Mouse (Mus musculus): ENCODE measurements at regions not wholly inside any gene's neighbourhood (a gene's known extent, or its start where the extent isn't known, plus 50 kb on each side); places are given as distances from the start of the nearest gene placed in this dataset.

- 79% methylated on average over 4 of the region's 4 CpGs for WGBS
- H3K9me3 ChIP-seq (replicated peaks; ENCODE audit: control insufficient read depth, low read length, poor library complexity, severe bottlenecking), result no peaks in the 10 kb centered on the region
- ATAC-seq, result no peak
- H3K9ac ChIP-seq (ENCODE audit: low read depth, low read length), result no peak overlapping the region
- no peak overlapping the region for H3K4me3 ChIP-seq (ENCODE audit: low read depth, low read length)
- no peak overlapping the region for H3K4me2 ChIP-seq (ENCODE audit: low read length)
- no peaks in the 10 kb centered on the region for H3K27me3 ChIP-seq (ENCODE audit: control insufficient read depth, insufficient read depth, low read depth, low read length)
- H3K4me1 ChIP-seq (ENCODE audit: control insufficient read depth, insufficient read depth, low read length), result no peaks in the 10 kb centered on the region
- no peaks in the 10 kb centered on the region for H3K36me3 ChIP-seq (ENCODE audit: control insufficient read depth, insufficient read depth, low read length)
- H3K27ac ChIP-seq (ENCODE audit: low read length), result no peak overlapping the region
These were observed 774.8 kb downstream of the Ryr2 start for GRCm38 (mm10) chr13:11331991-11332390.

- Histone ChIP-seq H3K27ac (ENCODE audit: low read length) (no peak overlapping the region), H3K4me2 (ENCODE audit: low read length) (no peak overlapping the region), H3K9me3 (replicated peaks; ENCODE audit: control insufficient read depth, low read length, poor library complexity, severe bottlenecking) (0 out of 2 replicates have a peak, but pooled peaks cover 3% of the 10 kb centered on the region), H3K4me1 (ENCODE audit: control insufficient read depth, insufficient read depth, low read length) (no peaks in the 10 kb centered on the region), H3K9ac (ENCODE audit: low read depth, low read length) (no peak overlapping the region), H3K27me3 (ENCODE audit: control insufficient read depth, insufficient read depth, low read depth, low read length) (no peaks in the 10 kb centered on the region), H3K36me3 (ENCODE audit: control insufficient read depth, insufficient read depth, low read length) (no peaks in the 10 kb centered on the region), H3K4me3 (ENCODE audit: low read depth, low read length) (no peak overlapping the region)
- peak; percentile 62; the same call in 1 of the 2 replicates for ATAC-seq
- WGBS, result 59% methylated on average over 2 of the region's 2 CpGs
These were observed 798.0 kb downstream of the Ryr2 start for GRCm38 (mm10) chr13:11308716-11309115.

- Histone ChIP-seq H3K27me3 (ENCODE audit: control insufficient read depth, insufficient read depth, low read depth, low read length) (no peaks in the 10 kb centered on the region), H3K9me3 (replicated peaks; ENCODE audit: control insufficient read depth, low read length, poor library complexity, severe bottlenecking) (no peaks in the 10 kb centered on the region)
- WGBS, result 88% methylated on average over 2 of the region's 2 CpGs
These were observed 811.3 kb downstream of the Ryr2 start for GRCm38 (mm10) chr13:11295493-11295892.

GRCm38 (mm10) chr13:11294689-11295088 is 812.1 kb downstream of the Ryr2 start:
- Histone ChIP-seq H3K27ac (ENCODE audit: low read length) (no peak overlapping the region), H3K4me2 (ENCODE audit: low read length) (no peak overlapping the region), H3K4me1 (ENCODE audit: control insufficient read depth, insufficient read depth, low read length) (no peaks in the 10 kb centered on the region), H3K9me3 (replicated peaks; ENCODE audit: control insufficient read depth, low read length, poor library complexity, severe bottlenecking) (no peaks in the 10 kb centered on the region), H3K9ac (ENCODE audit: low read depth, low read length) (no peak overlapping the region), H3K36me3 (ENCODE audit: control insufficient read depth, insufficient read depth, low read length) (no peaks in the 10 kb centered on the region), H3K4me3 (ENCODE audit: low read depth, low read length) (no peak overlapping the region), H3K27me3 (ENCODE audit: control insufficient read depth, insufficient read depth, low read depth, low read length) (no peaks in the 10 kb centered on the region)
- 73% methylated on average over 1 of the region's 1 CpGs for WGBS
- ATAC-seq, result no peak

More at GRCm38 (mm10) chr13:11295493-11295892, 811.3 kb downstream of the Ryr2 start:
- H3K4me1 ChIP-seq (ENCODE audit: control insufficient read depth, insufficient read depth, low read length), result no peaks in the 10 kb centered on the region
- ATAC-seq, result no peak
- H3K4me2 ChIP-seq (ENCODE audit: low read length), result no peak overlapping the region
- H3K36me3 ChIP-seq (ENCODE audit: control insufficient read depth, insufficient read depth, low read length), result no peaks in the 10 kb centered on the region
- no peak overlapping the region for H3K27ac ChIP-seq (ENCODE audit: low read length)
- H3K9ac ChIP-seq (ENCODE audit: low read depth, low read length), result no peak overlapping the region
- H3K4me3 ChIP-seq (ENCODE audit: low read depth, low read length), result no peak overlapping the region

- Histone ChIP-seq H3K27me3 (ENCODE audit: control insufficient read depth, insufficient read depth, low read depth, low read length) (no peaks in the 10 kb centered on the region), H3K4me2 (ENCODE audit: low read length) (no peak overlapping the region), H3K9me3 (replicated peaks; ENCODE audit: control insufficient read depth, low read length, poor library complexity, severe bottlenecking) (no peaks in the 10 kb centered on the region), H3K36me3 (ENCODE audit: control insufficient read depth, insufficient read depth, low read length) (no peaks in the 10 kb centered on the region), H3K9ac (ENCODE audit: low read depth, low read length) (no peak overlapping the region), H3K4me3 (ENCODE audit: low read depth, low read length) (no peak overlapping the region), H3K27ac (ENCODE audit: low read length) (no peak overlapping the region), H3K4me1 (ENCODE audit: control insufficient read depth, insufficient read depth, low read length) (no peaks in the 10 kb centered on the region)
- no peak for ATAC-seq
These were observed 813.0 kb downstream of the Ryr2 start for GRCm38 (mm10) chr13:11293750-11294149.

GRCm38 (mm10) chr13:11273896-11274295 is 832.8 kb downstream of the Ryr2 start:
- Histone ChIP-seq H3K27ac (ENCODE audit: low read length) (no peak overlapping the region), H3K9me3 (replicated peaks; ENCODE audit: control insufficient read depth, low read length, poor library complexity, severe bottlenecking) (no peaks in the 10 kb centered on the region), H3K4me2 (ENCODE audit: low read length) (no peak overlapping the region), H3K4me3 (ENCODE audit: low read depth, low read length) (no peak overlapping the region), H3K27me3 (ENCODE audit: control insufficient read depth, insufficient read depth, low read depth, low read length) (no peaks in the 10 kb centered on the region), H3K9ac (ENCODE audit: low read depth, low read length) (no peak overlapping the region), H3K36me3 (ENCODE audit: control insufficient read depth, insufficient read depth, low read length) (no peaks in the 10 kb centered on the region), H3K4me1 (ENCODE audit: control insufficient read depth, insufficient read depth, low read length) (no peaks in the 10 kb centered on the region)
- ATAC-seq, result no peak
- 13% methylated on average over 1 of the region's 1 CpGs for WGBS

GRCm38 (mm10) chr13:11268673-11269340 is 837.9 kb downstream of the Ryr2 start:
- no peaks in the 10 kb centered on the region for H3K36me3 ChIP-seq (ENCODE audit: control insufficient read depth, insufficient read depth, low read length)
- WGBS, result 80% methylated on average over 5 of the region's 5 CpGs
- no peak overlapping the region for H3K4me2 ChIP-seq (ENCODE audit: low read length)
- H3K9ac ChIP-seq (ENCODE audit: low read depth, low read length), result no peak overlapping the region
- no peaks in the 10 kb centered on the region for H3K4me1 ChIP-seq (ENCODE audit: control insufficient read depth, insufficient read depth, low read length)
- no peak overlapping the region for H3K27ac ChIP-seq (ENCODE audit: low read length)
- H3K9me3 ChIP-seq (replicated peaks; ENCODE audit: control insufficient read depth, low read length, poor library complexity, severe bottlenecking), result no peaks in the 10 kb centered on the region
- no peak overlapping the region for H3K4me3 ChIP-seq (ENCODE audit: low read depth, low read length)
- H3K27me3 ChIP-seq (ENCODE audit: control insufficient read depth, insufficient read depth, low read depth, low read length), result no peaks in the 10 kb centered on the region
- no peak for ATAC-seq

- no peak for ATAC-seq
- Histone ChIP-seq H3K27ac (ENCODE audit: low read length) (no peak overlapping the region), H3K4me3 (ENCODE audit: low read depth, low read length) (no peak overlapping the region), H3K4me1 (ENCODE audit: control insufficient read depth, insufficient read depth, low read length) (no peaks in the 10 kb centered on the region), H3K9me3 (replicated peaks; ENCODE audit: control insufficient read depth, low read length, poor library complexity, severe bottlenecking) (no peaks in the 10 kb centered on the region), H3K27me3 (ENCODE audit: control insufficient read depth, insufficient read depth, low read depth, low read length) (no peaks in the 10 kb centered on the region), H3K36me3 (ENCODE audit: control insufficient read depth, insufficient read depth, low read length) (no peaks in the 10 kb centered on the region), H3K4me2 (ENCODE audit: low read length) (no peak overlapping the region), H3K9ac (ENCODE audit: low read depth, low read length) (no peak overlapping the region)
These were observed 859.2 kb downstream of the Ryr2 start for GRCm38 (mm10) chr13:11247541-11247940.

- ATAC-seq, result no peak
- WGBS, result 83% methylated on average over 3 of the region's 3 CpGs
- no peaks in the 10 kb centered on the region for H3K9me3 ChIP-seq (replicated peaks; ENCODE audit: control insufficient read depth, low read length, poor library complexity, severe bottlenecking)
- H3K36me3 ChIP-seq (ENCODE audit: control insufficient read depth, insufficient read depth, low read length), result no peaks in the 10 kb centered on the region
- no peak overlapping the region for H3K4me3 ChIP-seq (ENCODE audit: low read depth, low read length)
- H3K27ac ChIP-seq (ENCODE audit: low read length), result no peak overlapping the region
- H3K4me2 ChIP-seq (ENCODE audit: low read length), result no peak overlapping the region
- H3K4me1 ChIP-seq (ENCODE audit: control insufficient read depth, insufficient read depth, low read length), result no peaks in the 10 kb centered on the region
- H3K27me3 ChIP-seq (ENCODE audit: control insufficient read depth, insufficient read depth, low read depth, low read length), result no peaks in the 10 kb centered on the region
- no peak overlapping the region for H3K9ac ChIP-seq (ENCODE audit: low read depth, low read length)
These were observed 856.2 kb upstream of the Chrm3 start for GRCm38 (mm10) chr13:11216671-11217330.
